20 mouse cellular contexts compared by ENCODE assay signal in the genomic region with DNA sequence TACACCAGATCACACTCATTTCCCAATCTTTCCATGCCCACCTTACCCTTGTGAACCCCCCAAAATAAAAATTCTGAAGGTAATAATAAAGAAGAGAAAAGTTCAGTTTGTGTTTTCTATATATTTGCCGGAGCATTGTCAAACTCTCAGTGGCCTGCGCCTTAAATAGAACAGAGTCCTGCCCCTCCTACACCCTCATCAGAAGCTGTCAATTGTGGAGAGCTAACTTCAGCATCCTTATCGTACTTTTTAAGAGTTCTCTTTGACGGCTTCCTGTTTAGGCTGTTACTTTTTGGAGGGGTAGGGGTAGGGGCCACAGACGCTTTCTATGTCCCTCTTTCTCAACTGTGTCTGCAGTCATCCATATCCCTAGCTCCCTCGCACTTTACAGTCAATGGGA.
"Had no signal": no experiment of that assay in that cellular context is flagged by ENCODE, and none has a peak within 500 bp of the region (broad histone marks: within the 10 kb centered on the region; RNA-seq: fewer than 3 reads in every experiment).

No protein-coding gene starts in this region.

- H3K4me3 ChIP-seq: kidney, embryonic 15.5 days; left cerebral cortex, adult 2 months; liver, embryonic 13.5 days; megakaryocyte, embryonic 14.5 days; midbrain, embryonic 10.5 days; midbrain, embryonic 13.5 days; myocyte; neural tube, embryonic 13.5 days; stomach, embryonic 15.5 days had no signal

- H3K9ac ChIP-seq: kidney, embryonic 15.5 days; liver, embryonic 13.5 days; midbrain, embryonic 13.5 days; neural tube, embryonic 13.5 days; stomach, embryonic 15.5 days had no signal

- H3K36me3 ChIP-seq: kidney, embryonic 15.5 days; liver, embryonic 13.5 days; midbrain, embryonic 10.5 days; midbrain, embryonic 13.5 days; neural tube, embryonic 13.5 days; stomach, embryonic 15.5 days had no signal

- DNase-seq: kidney, postnatal 10 days; kidney, postnatal 36 days; layer of hippocampus, postnatal 36 days; liver, embryonic 13.5 days; lung, adult 2 months; lung, postnatal 36 days; retina, postnatal 1 day; right cerebral cortex, postnatal 25 days; spleen, adult 18-20 months; thymus, postnatal 25 days had no signal

- H3K9me3 ChIP-seq: kidney, embryonic 15.5 days; liver, embryonic 13.5 days; midbrain, embryonic 10.5 days; midbrain, embryonic 13.5 days; neural tube, embryonic 13.5 days; stomach, embryonic 15.5 days had no signal

- H3K4me1 ChIP-seq: liver, embryonic 13.5 days; midbrain, embryonic 13.5 days; neural tube, embryonic 13.5 days had no signal

- H3K27ac ChIP-seq: kidney, embryonic 15.5 days; left cerebral cortex, adult 2 months; liver, embryonic 13.5 days; midbrain, embryonic 10.5 days; midbrain, embryonic 13.5 days; neural tube, embryonic 13.5 days; stomach, embryonic 15.5 days had no signal

- H3K4me2 ChIP-seq: kidney, embryonic 15.5 days; liver, embryonic 13.5 days; midbrain, embryonic 13.5 days; neural tube, embryonic 13.5 days; stomach, embryonic 15.5 days had no signal

- ATAC-seq: lung, postnatal 0 days; midbrain, embryonic 13.5 days; midbrain, embryonic 16.5 days had no signal

- H3K27me3 ChIP-seq: liver, embryonic 13.5 days; midbrain, embryonic 13.5 days; neural tube, embryonic 13.5 days; stomach, embryonic 15.5 days had no signal
